Mouse (Mus musculus) ES-Bruce4 (cell line): ENCODE data around the gene Tmsb15b2. TPM values are rescaled to one million over a fixed set of nuclear protein-coding genes. Genes with fewer than 3 reads are reported as not detected.
A peak's percentile ranks its signal among the peaks of the same experiment; 100 is the strongest.
"Not testable (repeated sequence)": the region's sequence is repeated elsewhere in the genome, so short reads cannot be mapped to it uniquely, and the experiment has no call there.

Experiments used
- H3K27ac ChIP-seq: 2 replicates; pipeline ENCODE4 v1.5.1; 2012; ENCODE audit warnings: low read length, inconsistent platforms; ENCODE audit not compliant: insufficient read depth
- H3K27me3 ChIP-seq: 2 replicates; pipeline ENCODE4 v1.6.1; 2012; ENCODE audit warnings: mild to moderate bottlenecking, low read length, inconsistent platforms; ENCODE audit not compliant: control insufficient read depth, poor library complexity, insufficient read depth, severe bottlenecking
- H3K36me3 ChIP-seq: 2 replicates; pipeline ENCODE4 v1.6.1; 2012; ENCODE audit warnings: inconsistent platforms, mild to moderate bottlenecking, low read length, moderate library complexity; ENCODE audit not compliant: control insufficient read depth, poor library complexity, insufficient read depth, severe bottlenecking
- H3K4me1 ChIP-seq: one replicate; pipeline ENCODE4 v1.8.1; 2011; ENCODE audit warnings: low read length; ENCODE audit not compliant: control insufficient read depth, insufficient read depth
- H3K4me3 ChIP-seq: 2 replicates; pipeline ENCODE4 v1.5.1; 2011; ENCODE audit warnings: low read depth, mild to moderate bottlenecking, low read length
- H3K9ac ChIP-seq: 2 replicates; pipeline ENCODE4 v1.6.1; 2012; ENCODE audit warnings: low read depth, mild to moderate bottlenecking, inconsistent platforms; ENCODE audit not compliant: poor library complexity, severe bottlenecking
- H3K9me3 ChIP-seq: replicated peaks from 2 replicates; pipeline ENCODE4 v1.6.1; 2012; ENCODE audit warnings: mild to moderate bottlenecking, low read length, inconsistent platforms; ENCODE audit not compliant: control insufficient read depth, poor library complexity, insufficient read depth, severe bottlenecking
- CTCF ChIP-seq: IDR thresholded peaks from one replicate; pipeline ENCODE4 v1.8.1; 2011; ENCODE audit warnings: low read depth, low read length
- EP300 ChIP-seq: IDR thresholded peaks from 2 replicates; pipeline ENCODE4 v1.6.1; 2011; ENCODE audit warnings: low read depth, low read length; ENCODE audit not compliant: insufficient read depth
- POLR2A ChIP-seq: IDR thresholded peaks from one replicate; pipeline ENCODE4 v1.8.1; 2011; ENCODE audit warnings: low read length; ENCODE audit not compliant: insufficient read depth
- polyA plus RNA-seq: library from polyadenylated mRNA; stranded (reverse); fragments of >200 nt; gene quantifications from 2 replicates; pipeline ENCODE4 v1.2.4, GENCODE M21; 2011; ENCODE audit warnings: low read depth; ENCODE audit not compliant: missing spikeins, insufficient read depth, insufficient read length

Tmsb15b2 gene
- polyA plus RNA-seq, 1 experiment: 34.1 TPM

DNA sequence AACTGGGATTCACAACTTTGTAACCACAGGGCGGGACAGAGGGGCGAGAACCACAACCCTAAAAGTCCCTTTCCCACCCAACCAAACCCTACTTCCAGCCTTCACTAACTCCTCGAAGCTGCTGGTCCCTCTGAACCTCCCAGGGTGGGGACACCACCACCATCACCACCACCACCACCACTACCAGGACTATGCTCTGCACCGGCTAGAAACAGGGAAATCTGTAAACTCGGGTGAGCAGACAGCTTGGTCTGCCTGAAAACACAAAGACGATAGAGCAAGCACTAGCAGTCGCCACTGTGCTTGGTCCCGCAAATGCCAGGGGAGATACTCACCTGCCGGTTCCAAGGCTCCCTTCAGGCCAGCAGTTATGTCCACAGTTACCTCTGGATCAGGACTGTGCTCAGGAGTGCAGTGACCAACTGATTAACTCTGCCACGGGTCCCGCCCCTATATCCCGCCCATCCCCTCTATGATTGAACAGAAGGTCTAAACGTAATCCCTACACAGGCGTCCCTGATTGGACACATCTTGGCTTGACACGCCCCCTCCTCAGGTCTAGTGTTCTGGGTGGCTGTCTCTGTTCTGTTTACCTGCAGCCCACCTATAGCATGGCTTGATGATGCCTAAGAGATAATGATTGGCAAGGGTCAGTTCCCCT is 1.3 kb upstream of the Tmsb15b2 start, which contains the start of the genes Tmsb15l and Tmsb15b1:
TSS of gene Tmsb15l (minus strand) at position 446 of the 661 bp plus-strand sequence.
TSS of gene Tmsb15b1 (minus strand) at position 451 of the 661 bp plus-strand sequence.
- no peak for TF ChIP-seq CTCF
- TF ChIP-seq POLR2A: peak; percentile 66
- Histone ChIP-seq H3K4me3 (peak within 1 kb of the TSS; percentile 96), H3K27ac (no peak within 1 kb of the TSS), H3K36me3 (no peaks in the 10 kb centered on the region), H3K27me3 (no peaks in the 10 kb centered on the region), H3K9ac (peak within 1 kb of the TSS; percentile 12; the same call in 1 of the 2 replicates), H3K4me1 (no peaks in the 10 kb centered on the region), H3K9me3 (no peaks in the 10 kb centered on the region)

DNA sequence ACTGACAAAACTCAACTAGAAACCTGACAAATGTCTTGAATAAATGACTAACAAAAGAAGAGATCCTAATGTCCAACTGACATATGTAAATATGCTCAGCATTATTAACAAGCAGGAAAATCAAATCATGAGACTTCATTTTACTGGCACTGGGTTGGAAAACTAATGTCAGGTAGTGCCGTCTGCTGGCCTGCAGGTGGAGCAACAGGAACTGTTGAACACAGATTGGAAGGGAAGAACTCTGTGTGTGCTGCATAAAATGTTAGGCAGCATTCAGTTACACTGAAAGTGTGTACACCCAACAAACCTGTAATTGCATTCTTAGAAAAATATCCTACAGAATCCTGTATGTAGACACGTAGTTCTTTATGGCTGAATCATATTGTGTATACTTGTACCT is 15.6 kb downstream of the Tmsb15b2 start:
- no peaks in the 10 kb centered on the region for H3K27me3 ChIP-seq
- H3K9ac ChIP-seq: no peak overlapping the region
- no peak overlapping the region for H3K27ac ChIP-seq
- peak; percentile 28 for TF ChIP-seq CTCF
- no peak for TF ChIP-seq POLR2A
- no peak overlapping the region for H3K4me3 ChIP-seq
- H3K36me3 ChIP-seq: no peaks in the 10 kb centered on the region
- H3K4me1 ChIP-seq: no peaks in the 10 kb centered on the region
- no peaks in the 10 kb centered on the region for H3K9me3 ChIP-seq

DNA sequence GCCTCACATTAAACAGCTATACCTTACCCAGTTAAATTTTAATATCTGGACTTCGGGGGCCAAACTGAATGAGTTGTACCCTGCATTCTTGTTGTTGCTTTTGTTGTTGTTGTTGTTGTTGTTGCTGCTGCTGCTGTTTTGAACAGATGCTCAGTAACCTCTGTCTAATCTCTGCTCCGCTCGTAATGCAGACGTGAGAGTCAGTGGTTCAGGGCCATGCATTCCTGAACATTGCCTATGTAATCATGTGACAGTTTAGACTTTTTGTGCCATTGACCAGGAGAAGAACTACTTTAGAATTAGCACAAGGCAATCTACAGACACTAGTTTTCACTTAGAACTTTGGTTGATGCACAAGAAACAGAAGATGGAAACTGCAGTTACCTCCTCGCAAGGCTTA is 17.0 kb downstream of the Tmsb15b2 start:
- not testable (repeated sequence) for H3K9me3 ChIP-seq, H3K4me1 ChIP-seq, H3K36me3 ChIP-seq, H3K4me3 ChIP-seq, H3K9ac ChIP-seq, H3K27me3 ChIP-seq, H3K27ac ChIP-seq

DNA sequence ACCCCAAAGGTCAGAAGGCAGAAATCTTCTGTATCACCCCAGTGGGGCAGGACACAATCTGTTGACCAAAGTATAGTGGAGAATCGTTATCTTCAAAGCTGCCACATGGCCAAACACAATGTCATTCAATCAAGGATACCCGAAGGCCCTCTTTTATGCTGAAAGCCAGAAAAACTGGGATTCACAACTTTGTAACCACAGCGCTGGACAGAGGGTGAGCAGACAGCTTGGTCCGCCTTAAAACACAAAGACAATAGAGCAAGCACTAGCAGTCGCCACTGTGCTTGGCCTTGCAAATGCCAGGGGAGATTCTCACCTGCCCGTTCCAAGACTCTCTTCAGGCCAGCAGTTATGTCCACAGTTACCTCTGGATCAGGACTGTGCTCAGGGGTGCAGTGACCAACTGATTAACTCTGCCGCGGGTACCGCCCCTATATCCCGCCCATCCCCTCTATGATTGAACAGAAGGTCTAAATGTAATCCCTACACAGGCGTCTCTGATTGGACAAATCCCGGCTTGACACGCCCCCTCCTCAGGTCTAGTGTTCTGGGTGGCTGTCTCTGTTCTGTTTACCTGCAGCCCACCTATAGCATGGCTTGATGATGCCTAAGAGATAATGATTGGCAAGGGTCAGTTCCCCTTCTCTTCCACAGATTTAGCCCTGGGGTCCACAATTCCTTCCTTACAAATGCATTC is 17.6 kb downstream of the Tmsb15b2 start:
- not testable (repeated sequence) for H3K27ac ChIP-seq, H3K4me1 ChIP-seq, H3K9me3 ChIP-seq, H3K9ac ChIP-seq, H3K36me3 ChIP-seq, H3K27me3 ChIP-seq
- H3K4me3 ChIP-seq: peak overlapping the region; percentile 63

DNA sequence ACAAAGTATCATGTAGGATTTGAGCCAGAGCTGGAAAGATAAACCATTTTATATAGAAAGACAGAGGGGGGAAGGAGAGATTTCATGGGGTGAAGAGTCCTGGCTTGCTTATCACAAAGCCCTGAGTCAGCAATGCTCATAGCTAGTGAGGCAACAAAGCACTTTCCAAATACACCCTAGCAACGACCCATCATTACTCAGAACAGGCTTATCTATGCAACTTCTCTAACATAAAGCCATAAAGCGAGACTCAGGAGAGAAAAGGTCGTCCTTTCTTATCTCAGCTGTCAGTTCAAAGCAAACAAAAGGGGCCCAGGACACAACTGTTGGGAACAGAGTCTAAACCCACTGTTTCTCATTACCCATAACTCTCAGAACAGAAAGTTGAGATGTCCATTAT is 37.3 kb downstream of the Tmsb15b2 start:
- Histone ChIP-seq H3K27ac (no peak overlapping the region), H3K4me1 (no peaks in the 10 kb centered on the region), H3K9me3 (no peaks in the 10 kb centered on the region), H3K9ac (no peak overlapping the region), H3K27me3 (no peaks in the 10 kb centered on the region), H3K4me3 (no peak overlapping the region), H3K36me3 (no peaks in the 10 kb centered on the region)
- TF ChIP-seq POLR2A: no peak

DNA sequence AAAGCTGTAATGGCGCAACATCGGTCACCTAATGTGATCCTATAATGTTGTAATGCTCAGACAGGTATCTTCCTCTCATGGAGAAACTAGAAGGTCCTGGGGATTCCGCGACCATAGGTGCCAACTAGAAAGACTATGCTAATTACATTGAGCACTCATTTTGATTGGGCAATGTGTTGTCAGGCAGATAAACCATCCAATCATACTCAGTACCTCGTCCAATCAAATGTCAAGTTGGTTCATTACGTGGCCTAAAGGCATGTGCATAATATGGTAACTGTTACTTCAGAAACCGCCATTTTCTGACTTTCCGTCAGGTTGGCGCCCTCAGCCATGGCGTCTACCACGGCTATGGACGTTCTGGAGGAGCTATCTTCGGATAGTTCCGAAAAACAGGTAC is 48.3 kb downstream of the Tmsb15b2 start, which contains the start of gene H2bfm:
TSS of gene H2bfm (plus strand) at position 295 of the 400 bp plus-strand sequence.
- H3K4me3 ChIP-seq: no peak within 1 kb of the TSS
- H3K9ac ChIP-seq: no peak within 1 kb of the TSS
- H3K27me3 ChIP-seq: no peaks in the 10 kb centered on the region
- H3K27ac ChIP-seq: no peak within 1 kb of the TSS
- no peak for TF ChIP-seq POLR2A
- no peak for TF ChIP-seq EP300
- no peak for TF ChIP-seq CTCF
- no peaks in the 10 kb centered on the region for H3K36me3 ChIP-seq
- no peaks in the 10 kb centered on the region for H3K9me3 ChIP-seq
- H3K4me1 ChIP-seq: no peaks in the 10 kb centered on the region
